Mouse (Mus musculus): Measurements from ENCODE around the gene 1110004F10Rik.
"Not testable (repeated sequence)": the region's sequence is repeated elsewhere in the genome, so short reads cannot be mapped to it uniquely, and the experiment has no call there.

Gene 1110004F10Rik

DNA sequence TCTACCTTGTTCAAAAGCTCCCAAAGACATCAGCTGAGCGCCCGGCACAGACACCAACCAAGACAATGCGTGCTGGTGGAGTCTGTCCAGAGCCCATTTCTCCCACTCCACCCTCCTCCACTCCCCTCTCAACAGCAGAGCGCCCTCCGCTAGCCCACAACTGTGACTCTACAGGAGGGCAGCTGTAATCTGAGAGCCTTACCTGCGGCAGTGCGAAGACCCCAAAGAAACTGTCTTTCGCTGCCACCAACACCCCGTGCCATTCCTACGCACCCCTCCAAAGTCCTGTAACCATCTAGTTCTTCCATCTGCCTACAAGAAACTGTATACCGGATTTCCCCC lies at the start of gene 1110004F10Rik:
Gene 1110004F10Rik (plus strand): TSS at position 202 of the 342 bp plus-strand sequence.
- peak; percentile 20 for DNase-seq (ENCODE audit: low read depth, low spot score)

DNA sequence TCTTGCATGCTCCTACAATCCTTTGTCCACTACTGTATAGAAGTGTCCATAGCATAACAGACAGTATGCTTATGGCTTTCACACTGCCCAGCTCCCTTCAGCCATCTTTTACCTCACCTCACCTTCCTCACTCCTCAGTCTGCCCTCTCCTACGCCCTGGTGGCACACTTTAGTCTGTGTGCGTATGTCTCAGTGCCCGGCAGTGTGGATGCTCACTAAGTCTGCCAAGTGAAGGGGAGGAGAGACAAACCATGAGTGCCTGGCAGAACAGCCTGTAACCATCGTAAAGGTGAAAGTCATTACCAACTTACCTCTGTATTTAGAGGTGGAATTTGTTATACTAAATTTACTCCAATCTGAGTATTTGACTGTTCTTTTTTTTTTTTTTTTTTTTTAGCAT lies 36.5 kb upstream of the 1110004F10Rik start:
- no peak for DNase-seq (ENCODE audit: low read depth, low spot score)

DNA sequence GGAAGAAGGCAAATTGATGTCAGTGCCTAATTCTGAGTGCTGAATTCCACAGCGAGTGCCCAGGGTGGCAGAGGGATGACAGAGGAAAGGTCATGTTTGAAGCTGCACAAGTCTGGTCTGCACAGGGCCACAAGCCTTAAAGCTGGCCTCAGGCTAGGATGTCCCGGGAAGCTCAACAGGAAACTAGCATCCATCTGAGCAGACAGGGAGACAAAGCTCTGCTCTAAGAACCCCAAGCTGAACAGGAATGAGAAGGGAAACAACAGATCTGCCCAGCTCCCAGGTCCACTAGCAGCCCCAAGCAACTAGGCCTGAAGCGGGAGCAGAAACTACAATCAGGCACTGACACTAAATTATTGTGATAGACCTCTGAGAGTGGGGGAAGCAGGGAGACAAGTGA lies 9.2 kb upstream of the 1110004F10Rik start:
- DNase-seq (ENCODE audit: low read depth, low spot score) = no peak

DNA sequence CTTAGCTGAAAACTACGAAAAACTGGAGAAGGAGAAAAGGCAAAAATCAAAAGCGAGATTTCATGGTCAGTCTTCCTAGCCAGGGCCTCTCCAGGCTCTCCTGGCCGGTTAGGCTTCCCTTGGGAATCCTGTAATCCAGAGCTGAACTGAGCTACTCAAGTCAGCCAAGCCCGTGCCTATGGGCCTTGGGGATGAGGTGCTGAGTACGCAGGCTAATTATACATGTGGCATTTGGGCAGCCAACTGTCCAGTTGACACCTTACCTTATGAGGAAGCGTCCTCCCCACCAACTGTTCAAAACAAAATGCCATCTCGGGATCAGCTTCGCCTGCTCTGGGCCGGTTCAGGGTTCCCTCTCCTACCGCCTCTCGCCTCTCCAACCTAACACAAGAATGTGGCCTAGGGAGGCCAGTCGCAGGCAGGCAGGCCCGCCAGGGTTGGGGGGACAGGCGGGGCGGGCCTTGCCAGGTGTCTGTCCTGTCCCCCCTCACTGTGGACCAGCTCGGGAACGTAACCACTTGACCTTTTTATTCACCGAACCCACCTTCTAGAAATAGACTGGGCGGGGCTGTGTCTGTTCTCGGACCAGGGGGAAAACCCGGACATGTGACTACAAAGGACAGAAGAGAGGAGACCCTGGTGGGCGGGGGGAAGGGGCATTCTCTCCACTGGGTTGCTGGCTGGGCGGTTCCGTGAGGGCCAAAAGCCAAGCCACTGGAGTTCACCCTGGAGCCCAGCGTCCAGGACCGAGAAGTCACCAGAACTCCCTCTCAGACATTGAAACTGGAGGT lies 8.4 kb upstream of the 1110004F10Rik start:
- peak; percentile 32 for DNase-seq (ENCODE audit: low read depth, low spot score)

DNA sequence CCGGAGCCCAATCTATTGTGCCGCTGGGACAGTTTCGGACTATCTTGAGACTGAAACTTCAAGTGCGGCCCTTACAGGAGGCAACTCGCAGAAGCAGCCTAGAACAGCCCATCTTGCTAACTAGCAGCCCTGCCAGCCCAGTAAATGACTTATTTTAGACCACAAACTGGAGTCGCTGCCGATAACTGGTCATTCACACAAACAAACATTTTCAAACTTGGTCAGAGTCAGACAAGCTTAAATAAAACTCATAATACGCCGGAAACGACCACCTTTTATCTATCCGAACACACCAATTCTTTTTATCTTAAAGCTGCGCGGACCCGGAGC lies 7.8 kb upstream of the 1110004F10Rik start:
- DNase-seq (ENCODE audit: low read depth, low spot score) = peak; percentile 33

DNA sequence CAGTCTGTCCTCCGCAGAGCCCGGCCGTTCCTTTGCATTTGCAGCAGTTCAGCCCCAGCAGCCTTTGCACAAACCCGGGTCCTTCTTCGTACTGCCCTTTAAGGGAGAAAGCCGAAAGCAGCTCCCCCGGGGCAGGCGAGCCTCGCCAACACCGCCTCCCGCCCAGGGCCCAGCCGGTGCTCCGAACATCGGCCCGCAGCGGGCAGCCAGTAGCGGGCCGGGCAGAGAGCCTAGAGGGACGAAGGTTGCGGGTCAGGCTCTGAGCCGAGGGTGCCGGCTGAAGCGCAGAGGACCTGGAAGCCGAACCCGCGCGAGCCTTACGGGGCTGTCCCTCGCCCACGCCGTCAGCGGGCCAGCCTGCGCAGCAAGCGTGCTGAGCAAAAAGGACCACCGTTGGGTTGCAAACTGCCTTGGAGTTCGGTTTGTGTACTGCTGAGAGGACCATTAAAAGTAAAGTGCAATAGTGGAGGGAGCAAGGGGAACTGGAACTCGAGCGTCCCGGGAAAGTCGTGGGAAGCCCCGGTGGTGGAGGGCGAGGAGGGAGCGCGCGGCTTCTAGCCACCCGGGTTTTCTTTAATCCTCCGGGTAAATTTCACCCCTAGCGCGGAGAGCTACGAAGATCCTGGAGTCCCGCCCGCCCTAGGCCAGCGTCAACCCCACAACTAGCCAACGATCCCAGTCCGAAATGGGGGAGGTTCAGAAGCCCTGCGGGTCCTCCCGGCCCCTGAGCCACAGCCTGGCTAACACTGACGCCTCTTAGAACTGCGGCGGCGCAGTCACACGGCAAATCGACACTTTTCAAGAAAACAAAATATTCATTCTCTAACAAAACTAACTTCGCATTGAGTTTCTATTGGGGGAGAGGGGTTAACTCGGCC lies 7.2 kb upstream of the 1110004F10Rik start:
- DNase-seq (ENCODE audit: low read depth, low spot score) = peak; percentile 34

DNA sequence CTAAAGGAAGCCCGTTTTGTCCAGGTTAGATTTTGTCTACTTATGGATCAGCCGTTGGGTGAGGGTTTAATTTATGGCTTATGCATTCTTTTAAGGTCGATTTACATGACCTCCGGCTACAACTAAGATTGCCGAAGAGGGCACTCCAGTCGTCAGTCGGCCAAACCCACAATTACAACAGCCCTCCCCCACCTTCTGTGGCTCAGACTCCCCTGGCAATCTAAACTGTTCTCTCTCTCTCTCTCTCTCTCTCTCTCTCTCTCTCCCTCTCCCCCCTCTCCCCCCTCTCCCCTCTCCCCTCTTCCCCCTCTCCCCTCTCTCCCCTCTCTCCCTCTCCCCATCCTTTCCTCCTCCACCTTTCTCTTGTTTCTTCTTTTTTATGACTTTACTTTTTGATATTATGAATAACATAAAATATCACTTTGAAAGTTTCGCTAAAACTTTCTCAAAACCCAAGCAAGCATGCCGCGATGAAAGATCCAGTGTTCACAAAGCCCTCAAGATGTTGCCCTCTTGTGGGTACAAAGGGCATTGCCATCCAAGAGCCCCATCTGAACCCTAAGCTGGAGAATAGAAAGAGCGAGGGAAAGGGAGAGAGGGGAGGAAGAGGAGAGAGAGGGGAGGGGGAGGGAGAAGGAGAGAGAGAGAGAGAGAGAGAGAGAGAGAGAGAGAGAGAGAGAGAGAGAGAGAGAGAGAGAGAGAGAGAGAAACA lies 6.4 kb upstream of the 1110004F10Rik start:
- peak; percentile 89 for DNase-seq (ENCODE audit: low read depth, low spot score)

DNA sequence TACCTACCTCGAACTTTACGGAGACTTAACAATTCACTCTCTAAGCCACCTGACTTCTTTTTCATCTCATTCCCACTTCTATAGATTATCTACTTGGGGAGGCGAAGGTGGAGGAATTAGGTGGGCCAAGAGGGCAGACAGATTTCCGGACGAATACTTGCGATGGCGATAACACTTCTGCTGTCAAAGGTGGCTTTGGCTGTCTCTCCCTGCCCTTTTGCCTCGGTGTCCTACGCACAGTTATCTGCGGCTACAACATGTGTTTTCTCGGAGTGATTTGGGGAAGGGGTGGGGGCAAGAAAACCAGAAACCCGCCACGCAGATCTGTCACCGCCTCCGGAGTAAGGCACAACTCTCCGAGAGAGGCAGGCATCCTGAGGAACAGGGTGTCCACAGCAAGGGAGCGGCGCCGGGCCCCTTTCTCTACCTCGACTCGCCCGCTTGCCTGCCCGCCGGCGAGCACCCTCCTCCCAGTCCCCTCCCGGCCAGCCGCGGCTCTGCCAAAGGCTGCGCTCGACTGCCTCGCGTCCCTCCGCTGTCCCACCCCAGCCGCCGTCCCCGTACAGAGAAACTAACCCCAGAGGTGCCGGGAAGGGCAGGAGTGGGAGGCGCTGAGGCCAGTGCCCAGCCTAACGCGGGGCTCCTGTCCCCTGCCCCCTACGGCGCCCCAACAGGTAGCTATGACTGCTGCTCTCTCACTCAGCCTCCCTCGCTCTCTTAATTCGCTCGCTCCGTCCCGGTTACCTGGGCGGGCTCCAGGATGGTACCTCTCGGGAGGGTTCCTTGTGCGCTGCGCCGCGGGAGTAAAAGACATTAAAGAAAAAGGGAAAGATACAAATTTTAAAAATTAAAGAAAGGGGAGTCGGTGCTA lies 5.6 kb upstream of the 1110004F10Rik start:
- peak; percentile 28 for DNase-seq (ENCODE audit: low read depth, low spot score)

DNA sequence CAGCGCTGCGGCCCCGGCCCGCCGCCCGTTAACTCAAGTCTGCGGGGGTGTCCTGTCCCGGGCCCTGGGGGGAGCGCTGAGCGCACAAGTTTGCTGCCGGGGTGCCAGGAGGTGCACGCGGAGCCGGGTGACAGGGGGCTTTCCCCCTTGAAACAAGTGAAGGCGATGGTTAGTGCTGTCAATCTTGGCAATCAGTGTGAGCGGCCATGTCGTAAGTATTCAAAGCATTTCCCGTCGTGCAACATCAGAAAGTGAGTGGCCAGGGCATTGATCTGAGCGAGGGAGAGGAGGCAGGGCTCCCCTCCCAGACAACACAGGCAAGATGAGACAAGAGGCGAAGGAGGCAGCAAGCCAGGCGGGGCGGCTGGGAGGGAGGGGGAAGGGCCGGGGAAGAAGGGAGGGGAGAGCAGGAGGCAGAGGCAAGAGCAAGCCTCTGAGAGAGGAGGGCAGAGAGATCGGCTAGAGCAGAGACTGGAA lies 4.9 kb upstream of the 1110004F10Rik start:
- DNase-seq (ENCODE audit: low read depth, low spot score) = peak; percentile 84

DNA sequence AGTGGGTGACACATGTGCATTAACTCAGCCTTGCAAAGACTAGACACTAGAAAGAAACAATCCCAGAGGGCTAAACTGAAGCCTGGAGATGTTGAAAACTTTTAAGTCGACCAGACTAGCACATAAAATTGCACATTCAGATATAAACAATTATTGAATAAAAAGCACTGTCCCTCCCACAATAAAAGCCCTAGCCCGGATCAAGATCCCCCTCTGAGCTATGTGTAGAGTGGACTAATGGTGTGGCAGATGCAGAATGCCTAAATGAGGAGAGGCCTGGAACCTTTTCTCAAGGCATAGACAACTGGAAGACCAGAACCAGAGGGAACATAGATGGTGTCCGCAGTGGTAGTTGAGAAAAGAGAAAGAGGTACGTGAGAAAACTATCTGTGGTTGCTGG lies 3.7 kb upstream of the 1110004F10Rik start:
- DNase-seq (ENCODE audit: low read depth, low spot score) = no peak

DNA sequence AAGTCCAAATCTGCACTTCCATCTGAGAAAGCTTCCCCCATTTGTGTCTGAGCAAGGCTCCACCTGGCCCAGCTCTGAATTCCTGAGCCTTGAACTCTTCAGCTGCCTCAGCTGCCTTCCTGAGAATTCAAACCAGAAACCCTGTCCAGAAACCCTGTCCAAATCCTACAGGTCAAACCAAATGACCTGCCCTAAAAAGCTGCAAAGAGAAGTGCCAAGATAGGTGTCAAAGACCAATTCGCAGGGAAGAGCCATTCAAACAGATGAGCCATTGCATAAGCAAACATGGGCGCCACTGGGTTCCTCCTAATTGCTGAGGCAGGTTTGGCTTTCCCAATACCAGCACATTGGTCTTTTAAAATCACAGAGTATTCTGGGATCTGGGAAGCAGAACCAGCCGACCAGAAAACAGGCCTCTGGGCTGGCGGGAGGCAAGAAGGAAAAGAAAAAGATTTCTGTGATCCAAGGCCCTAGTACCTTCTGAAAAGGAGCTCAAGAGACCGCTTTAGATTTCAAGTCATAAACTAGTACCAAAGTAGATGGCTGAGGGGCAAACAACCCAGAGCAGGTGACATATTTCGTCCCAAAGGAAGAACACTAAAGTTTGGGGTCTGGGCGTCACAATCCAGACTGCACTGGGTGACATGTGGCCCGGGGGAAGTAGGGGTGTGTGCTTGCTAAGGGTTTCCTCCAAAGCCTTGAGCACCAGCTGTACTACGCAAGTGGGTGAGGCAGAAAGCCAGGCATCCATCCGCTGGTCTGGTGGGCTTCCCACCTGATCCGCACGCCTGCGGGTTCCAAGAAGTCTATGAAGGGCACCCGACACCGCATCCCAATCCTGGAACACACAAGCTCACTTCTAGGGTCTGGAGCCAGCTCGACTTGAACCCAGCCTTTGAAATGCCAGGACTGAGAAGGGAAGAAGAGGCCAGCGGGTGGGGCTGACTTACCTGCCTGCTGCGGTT lies 2.3 kb upstream of the 1110004F10Rik start:
- DNase-seq (ENCODE audit: low read depth, low spot score) = peak; percentile 20

DNA sequence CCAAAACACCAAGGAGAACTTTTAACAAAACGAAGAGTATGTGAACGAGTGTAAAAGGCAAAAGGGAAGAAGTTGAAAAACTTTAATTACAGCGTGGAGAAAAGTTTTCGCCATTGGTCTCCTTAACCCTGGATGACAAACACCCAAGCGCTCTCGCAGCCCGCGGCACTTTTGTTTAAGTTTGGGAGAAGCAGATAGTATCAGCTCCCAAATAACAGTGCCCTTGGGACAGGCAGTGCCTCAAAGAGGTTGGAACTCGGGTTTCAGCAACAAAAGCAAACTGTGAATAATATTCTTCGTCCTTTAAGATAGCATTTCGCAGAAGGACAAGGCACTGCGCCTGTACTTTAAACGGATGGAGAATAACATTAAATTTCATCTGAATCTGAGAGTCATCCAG lies 1.2 kb upstream of the 1110004F10Rik start:
- DNase-seq (ENCODE audit: low read depth, low spot score) = no peak

DNA sequence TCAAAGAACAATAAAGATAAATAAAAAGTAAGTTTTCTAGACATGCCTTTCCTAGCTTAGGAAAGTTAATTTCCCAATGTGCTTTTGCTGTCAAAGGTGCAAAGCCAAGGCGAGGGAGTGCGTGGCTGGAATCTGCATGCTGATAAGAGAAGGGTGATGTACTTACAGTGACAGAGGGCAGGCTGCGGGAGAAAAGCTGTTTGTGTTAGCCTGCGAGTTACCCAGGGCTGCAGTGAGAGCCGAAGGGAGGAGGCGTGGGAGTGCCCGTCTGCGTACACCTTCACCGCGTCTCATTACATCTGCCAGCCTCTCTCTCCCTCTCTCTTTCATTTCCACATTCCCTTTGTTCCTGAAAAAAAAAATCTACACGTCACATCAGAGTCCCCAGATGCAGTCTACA lies 686 bp upstream of the 1110004F10Rik start, which contains the start of gene Sox6:
Gene Sox6 (minus strand): TSS at position 286 of the 400 bp plus-strand sequence.
- peak; percentile 25 for DNase-seq (ENCODE audit: low read depth, low spot score)

DNA sequence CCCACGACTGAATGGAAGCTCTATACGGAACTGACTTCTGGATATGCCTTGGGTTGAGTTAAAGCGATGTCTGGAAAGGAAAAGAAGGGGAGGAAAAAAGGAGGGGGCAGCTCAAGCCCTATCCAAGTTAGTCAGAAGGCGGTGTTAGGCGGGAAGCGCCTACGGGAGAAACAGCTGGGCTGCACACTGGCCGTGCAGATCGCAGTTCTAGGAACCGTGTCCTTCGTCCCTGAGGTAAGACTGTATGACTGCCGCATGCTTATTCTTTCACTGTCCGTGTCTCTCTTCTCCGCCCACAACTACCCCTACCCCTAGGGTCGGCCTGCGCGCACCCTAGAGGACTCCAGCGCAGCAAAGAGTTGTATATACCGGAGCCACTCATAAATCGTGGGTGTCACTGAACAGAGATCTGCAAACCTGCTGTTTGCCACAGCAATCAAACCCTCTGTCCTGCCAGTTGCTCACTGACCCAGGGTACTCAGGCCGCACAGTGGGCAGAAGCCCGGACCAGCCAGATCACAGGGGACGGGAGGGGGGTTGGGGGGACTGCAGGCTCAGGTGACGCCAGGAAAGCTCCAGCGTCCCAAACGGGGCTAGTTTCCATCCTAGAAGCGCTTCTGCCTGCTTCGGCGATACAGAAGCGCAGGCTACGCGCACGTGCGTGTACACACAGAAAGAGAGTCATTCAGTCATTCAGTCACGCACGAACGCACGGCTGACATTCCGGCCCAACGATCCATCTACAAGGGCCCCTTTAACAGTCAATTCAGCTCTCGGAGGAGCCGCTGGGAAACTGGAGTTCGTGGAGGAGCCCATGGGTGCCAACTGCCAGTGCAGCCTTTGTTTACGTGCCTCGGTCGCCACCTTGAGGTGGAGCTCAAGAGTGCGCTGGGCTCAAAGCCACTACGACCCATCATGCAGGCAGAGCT lies 605 bp downstream of the 1110004F10Rik start:
- peak; percentile 75 for DNase-seq (ENCODE audit: low read depth, low spot score)

DNA sequence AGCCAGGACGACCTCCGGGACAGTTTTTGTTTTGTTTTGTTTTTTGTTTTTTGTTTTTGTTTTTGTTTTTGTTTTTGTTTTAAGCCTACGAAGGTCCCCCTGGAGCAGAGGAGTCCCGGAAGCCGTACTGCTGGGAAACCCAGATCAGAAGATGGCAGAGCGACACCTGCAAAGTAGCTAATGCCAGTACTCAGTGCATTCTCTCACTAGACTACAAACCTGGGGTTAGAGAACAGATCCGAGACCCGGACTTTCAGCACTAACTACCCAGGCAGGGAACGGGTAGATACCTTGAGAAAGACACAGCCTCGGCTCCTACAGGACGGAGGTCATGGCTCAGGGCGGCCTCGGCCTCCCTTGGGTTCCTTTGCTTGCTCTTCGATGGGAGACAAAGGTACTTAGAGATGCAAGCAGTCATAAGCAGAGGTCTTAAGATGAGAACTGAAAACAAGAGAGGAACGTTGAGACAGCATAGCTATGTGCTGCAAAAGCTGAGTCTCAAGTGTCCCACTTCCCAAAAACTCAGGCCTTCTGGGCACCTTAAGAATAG lies 1.3 kb downstream of the 1110004F10Rik start:
- DNase-seq (ENCODE audit: low read depth, low spot score) = peak; percentile 16

DNA sequence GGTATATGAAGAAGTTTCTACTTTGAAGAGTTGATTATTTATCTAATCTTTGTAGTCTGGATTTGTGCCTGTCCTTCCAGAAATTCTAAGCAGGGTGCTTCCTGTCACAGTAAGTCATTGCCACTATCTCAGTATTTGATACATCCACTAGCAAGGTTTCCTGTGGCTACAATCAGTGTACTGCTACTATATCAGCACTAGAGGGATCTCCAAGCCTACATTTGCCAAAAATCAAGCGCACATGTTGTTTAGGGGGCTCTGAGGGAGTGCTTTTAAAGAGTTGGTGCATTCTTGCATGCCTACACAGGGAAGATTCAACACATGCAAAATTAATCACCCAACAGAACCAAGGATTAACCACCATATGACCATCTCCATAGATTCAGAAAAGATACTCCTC lies 21.5 kb downstream of the 1110004F10Rik start:
- DNase-seq (ENCODE audit: low read depth, low spot score) = peak; percentile 28

DNA sequence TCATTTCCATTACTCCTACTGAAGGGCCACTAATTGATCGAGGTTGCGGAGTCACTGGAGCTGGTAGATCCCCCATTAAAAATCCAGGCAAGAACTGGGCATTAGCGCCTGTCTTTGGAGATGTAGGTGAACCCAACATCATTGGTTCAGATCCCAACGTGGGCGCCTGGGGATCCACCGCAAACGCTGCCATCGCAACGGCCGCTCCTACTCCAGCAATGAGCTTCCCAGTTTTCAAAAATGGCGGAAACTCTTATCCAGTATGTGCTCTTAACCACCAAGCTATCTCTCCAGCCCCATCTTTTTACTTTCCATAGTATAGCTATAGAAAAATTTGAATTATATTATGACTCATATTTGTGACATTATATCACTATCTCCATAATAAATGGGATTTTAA lies 45.2 kb downstream of the 1110004F10Rik start, which contains the start of gene Gm4353:
Gene Gm4353 (minus strand): TSS at position 270 of the 400 bp plus-strand sequence.
- DNase-seq (ENCODE audit: low read depth, low spot score) = not testable (repeated sequence)

DNA sequence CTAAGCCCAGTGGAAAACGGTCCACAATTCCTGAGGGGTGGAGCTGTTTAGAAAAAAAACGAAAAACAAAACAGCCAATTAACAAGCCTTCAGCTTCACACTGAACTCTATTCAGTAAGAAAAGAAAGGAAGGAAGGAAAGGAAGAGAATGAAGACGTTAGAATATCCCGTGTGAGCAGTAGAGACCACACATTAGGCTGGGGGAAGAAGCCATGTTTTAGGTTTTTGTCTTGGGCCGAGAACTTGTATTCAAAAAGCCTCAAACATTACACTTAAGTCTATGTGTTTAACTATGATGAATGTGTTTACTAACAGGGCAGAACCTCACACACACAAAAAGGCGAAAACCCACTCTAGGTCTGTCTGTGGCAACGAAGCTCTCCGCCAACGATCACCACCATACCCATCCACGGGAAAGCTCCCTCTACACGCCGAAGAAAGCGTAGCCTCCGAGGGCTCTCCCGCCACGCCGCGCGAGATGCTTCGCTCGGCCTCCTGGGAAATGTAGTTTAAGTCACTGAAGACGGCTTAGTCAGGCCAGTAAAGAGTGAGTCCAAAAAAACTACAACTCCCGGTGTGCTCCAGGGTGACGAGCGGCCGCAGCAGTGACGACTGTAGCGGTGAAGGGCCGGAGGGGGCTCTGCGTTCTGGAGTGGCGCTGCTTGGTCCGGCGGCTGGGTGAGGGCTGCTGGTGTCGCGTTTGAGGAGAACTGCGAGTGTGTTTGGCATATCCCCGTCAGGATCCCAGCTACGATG lies 53.7 kb downstream of the 1110004F10Rik start:
- peak; percentile 97 for DNase-seq (ENCODE audit: low read depth, low spot score)

Measured in ES-CJ7 (cell line).